Mouse (Mus musculus) frontal cortex, postnatal 10 days (tissue): ENCODE measurements around the gene Cplx3.
A peak's percentile ranks its signal among the peaks of the same experiment; 100 is the strongest.

Source experiments
- DNase-seq, 2 experiments: peaks; one replicate each; pipeline ENCODE4 v3.0.0; 2022; ENCODE audit warnings: low spot score in 2 of 2, mixed read lengths in 1 of 2

Cplx3 gene

DNA sequence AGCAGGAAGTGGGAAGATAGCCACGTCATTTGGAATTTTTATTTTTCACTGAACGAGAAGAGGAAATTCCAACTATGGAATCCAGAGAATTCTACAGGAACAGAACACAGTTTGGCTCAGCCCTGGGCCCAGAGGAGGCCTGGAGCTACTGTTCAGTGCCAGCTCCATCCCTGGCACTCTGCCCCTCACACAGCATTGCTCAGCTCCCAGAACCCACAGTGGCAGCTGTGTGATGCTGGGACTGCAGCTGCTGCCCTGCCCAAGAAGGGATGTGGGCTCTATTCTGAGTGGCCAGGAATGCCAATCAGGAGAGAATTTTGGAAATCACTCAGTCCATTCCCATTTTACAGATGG, 4.8 kb downstream of the Cplx3 start:
- no peak for DNase-seq

DNA sequence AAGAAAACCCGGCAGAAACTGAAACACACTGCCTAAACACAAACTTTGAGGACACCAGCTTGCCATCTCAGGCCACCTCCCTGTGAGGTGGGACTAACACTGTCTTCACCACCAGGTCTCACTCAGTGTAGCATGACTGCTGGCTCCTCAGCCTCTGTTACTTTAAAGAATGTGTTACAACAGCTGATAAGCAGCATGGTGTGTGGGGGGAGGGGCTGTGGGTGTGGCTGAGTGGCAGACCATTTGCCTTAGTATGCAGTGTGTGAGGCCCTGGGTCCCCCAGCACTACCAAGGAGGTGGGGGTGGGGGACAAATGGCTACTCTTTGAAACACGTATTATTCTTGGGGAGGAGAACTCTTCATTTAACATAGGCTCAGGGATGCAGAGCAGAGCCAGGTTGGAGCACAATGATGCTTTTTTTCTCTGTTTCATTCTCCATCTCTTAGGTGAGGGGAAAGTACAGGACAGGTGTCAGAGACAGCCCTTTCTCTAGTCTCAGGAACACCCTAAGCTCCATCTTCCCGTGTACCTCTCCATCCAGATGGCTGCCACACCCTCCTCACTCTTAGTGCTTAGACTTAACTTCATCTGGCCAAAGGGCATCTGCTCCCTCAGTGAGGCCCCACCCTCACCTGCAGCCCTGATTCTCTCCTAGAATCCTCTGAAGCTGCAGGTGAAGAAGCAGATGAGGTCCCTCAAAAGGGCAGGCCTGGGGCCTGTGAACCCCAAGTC, 5.3 kb downstream of the Cplx3 start:
- DNase-seq: no peak

GRCm38 (mm10) chr9:57598851-57599563, 7.1 kb downstream of the Cplx3 start:
- no peak for DNase-seq

DNA sequence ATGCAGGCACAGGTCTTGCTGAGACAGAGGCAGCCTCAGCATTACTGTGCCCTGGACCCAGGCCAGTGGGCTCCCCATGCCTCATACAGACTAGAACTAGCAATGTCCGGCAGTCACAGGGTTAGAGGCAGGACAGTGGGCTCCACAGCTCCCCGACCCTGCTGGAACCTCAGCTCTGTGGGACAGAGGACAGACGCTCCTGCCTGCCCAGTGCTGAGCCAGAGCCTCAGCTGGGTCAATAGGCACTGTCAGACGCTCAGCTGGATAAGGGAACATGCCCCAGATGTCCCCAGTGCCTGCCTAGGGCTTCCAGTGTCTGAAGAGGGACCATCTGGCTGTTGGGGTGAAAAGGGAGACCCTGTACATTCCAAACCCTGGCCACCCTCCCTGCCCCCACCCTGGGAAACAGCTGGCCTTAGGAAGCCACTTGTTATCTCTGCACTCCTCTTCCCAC, 8.1 kb downstream of the Cplx3 start:
- DNase-seq: no peak

DNA sequence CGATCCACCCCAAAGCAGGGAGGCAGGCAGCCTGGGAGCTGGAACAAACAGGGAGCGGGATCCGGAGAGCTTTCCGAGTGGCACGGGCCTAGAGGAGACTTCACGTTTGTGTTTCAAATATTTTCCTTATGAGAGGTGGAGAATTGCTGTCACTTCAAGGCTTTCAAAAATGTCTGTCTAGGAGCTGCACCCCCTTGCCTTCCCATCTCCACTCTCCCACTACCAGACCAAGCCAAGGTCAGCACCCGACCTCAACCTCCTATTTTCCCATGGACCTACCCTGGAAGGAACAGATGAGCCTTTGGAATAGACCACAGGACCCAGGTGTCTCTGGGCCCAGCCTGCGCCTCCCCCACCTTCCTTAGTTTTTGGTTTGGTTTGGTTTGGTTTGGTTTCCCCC, 8.8 kb downstream of the Cplx3 start:
- DNase-seq: no peak

GRCm38 (mm10) chr9:57594174-57594509, 11.9 kb downstream of the Cplx3 start:
- DNase-seq: no peak

DNA sequence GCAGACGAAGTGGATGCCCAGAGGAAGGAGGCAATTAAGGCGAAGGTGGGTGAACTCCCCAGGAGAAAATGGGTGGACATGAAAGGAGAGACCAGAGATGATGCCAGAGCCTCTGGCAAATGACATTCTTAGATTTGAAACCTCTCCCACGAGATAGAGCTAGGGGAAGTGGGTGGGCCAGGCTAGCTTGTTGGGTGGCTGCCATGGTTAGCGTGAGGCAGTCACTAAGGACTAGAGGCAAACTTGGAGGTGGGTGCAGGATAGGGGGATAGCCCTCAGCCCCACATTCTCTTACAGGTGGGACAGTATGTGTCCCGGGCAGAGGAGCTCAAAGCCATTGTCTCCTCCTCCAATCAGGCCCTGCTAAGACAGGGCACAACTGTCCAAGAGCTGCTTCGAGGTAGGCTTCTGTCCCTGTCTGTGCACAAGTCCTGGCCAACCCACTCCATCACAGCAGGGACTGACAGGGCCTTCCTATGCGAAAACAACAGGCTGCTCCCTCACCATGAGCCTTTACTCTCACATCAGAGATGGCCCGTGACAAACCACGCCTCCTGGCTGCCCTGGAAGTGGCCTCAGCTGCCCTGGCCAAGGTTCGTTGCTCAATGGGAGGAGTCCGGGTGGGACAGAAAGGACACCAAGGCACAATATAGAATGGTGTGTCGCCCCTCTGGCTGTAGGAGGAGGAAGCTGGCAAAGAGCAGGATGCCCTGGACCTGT, 12.5 kb downstream of the Cplx3 start:
- no peak for DNase-seq

- no peak for DNase-seq
Observed at GRCm38 (mm10) chr9:57590726-57591125, 15.4 kb downstream of the Cplx3 start.

DNA sequence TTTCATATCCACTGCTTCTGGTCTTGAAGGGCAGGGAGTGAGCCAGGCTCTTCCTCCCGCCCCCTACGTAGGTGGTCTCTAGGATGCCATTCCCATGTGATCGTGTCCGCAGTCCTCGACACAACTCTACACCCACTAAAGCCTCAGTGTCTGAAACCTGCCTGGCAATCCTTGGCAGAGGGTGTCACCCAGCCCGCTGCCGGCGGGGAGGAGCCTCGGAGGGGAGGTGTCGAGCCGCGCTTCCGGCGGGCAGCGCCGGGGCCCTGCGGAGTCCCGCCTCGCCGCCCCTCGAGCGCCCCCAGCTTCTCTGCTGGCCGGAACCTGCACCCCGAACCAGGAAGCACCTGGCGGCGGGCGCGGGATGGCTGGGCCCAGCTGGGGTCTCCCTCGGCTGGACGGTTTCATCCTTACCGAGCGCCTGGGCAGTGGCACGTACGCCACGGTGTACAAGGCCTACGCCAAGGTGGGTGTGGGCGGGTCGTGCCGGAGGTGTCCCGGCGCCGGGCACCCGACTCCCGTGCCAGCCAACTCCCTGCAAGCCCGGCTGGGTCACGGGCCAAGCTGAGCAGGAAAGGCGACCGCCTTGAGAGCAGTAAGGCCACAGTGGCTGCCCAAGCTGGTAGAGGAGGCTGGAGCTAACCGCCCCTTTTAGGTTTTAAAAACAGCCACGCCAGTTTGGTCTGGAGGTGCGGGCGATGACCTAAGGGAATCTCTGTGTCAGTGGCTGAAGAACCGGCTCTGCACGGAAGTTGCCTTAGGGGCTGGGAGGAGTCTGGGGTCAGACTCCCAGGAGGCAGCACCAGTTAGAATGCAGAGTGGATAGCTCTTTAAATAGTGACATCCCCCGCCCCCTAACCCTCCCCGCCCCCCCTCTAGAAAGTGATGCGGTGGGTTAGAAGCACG, 16.6 kb downstream of the Cplx3 start, which contains the start of gene Ulk3:
Ulk3 (plus strand) TSS at position 229 of the 903 bp plus-strand sequence.
- peak; percentile 62 to 74 for DNase-seq

GRCm38 (mm10) chr9:57584991-57585390, 21.1 kb downstream of the Cplx3 start:
- DNase-seq: no peak

DNA sequence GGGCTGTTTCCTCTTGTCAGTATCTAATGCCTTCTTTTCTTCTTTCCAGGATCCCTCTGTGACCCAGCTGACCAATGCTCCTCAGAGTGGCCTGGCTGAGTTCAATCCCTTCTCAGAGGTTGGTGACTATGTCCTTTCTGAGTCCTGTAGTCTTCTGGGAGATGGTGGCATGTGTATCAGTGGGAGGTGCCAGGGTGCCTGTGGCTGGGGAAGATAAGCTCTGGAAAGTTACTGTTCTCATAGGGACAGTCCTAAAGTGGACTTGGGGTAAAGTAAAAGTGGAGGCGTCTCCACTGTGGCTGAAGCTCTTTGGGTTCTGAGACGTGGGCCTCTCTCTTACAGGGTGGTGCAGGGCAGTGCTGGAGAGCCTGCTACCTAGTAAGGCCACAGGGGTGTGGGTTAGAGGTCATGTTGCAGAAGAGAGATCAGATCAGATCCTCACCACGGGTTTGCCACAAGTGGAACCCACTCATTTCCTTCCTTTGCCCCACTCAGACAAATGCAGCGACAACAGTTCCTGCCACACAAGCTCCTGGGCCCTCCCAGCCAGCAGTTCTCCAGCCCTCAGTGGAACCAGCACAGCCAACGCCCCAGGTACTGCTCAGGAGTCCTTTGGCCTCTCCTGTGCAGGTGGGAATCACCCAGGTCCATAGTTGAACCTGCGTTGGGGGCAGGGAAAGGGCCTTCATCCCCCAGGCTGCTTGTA, 28.8 kb downstream of the Cplx3 start:
- no peak for DNase-seq

GRCm38 (mm10) chr9:57575577-57575976, 30.5 kb downstream of the Cplx3 start:
- DNase-seq: no peak

- DNase-seq: no peak
Observed at GRCm38 (mm10) chr9:57574397-57574796, 31.7 kb downstream of the Cplx3 start.

GRCm38 (mm10) chr9:57568500-57568899, 37.6 kb downstream of the Cplx3 start:
- no peak for DNase-seq

- DNase-seq: no peak
Observed at GRCm38 (mm10) chr9:57566846-57567245, 39.2 kb downstream of the Cplx3 start.

DNA sequence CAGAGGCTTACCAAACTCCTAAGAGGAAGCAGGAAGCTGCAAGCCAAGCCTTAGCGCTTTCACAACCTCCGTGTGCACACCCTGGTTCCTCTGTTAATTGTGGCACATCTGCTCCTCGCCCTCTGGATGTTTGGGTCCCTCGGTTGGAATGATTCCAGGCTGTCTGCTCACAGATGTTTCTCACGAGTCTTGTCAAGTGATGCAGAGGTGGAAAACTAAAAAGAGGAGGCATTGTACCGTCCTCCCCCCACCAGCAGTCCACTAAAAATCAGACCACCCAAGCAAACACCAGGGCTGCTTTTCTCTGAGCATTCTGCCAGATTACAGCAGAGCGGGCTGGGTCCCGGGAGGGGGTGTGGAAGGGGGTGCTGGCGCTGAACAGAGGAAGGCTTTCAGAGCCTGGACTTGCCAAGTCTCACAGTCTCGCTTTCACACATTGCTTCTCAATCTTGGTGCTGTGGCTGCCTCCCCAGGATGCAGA, 40.3 kb downstream of the Cplx3 start:
- DNase-seq: peak; percentile 67 to 84

DNA sequence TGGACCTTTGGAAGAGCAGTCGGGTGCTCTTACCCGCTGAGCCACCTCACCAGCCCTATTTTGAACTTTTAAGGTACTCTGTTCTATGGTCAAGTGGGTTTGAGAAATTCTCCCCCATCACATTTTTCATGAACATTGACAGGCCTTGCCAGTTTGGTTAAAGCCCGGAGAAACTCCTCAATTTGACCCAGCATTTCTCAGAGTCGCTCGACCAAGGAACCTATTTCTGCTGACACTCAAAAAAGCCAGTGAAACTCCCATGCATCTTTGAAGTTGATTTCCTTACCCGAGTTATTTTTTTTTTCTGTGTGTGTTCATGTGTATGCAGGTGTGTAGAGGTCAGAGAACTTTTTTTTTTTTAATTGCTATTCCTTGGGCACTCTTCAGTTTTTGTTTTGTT, 41.5 kb downstream of the Cplx3 start:
- DNase-seq: no peak

GRCm38 (mm10) chr9:57562896-57563372, 43.1 kb downstream of the Cplx3 start:
- DNase-seq: no peak

- DNase-seq: no peak
Observed at GRCm38 (mm10) chr9:57561711-57562099, 44.4 kb downstream of the Cplx3 start.

GRCm38 (mm10) chr9:57560861-57561710, 45.0 kb downstream of the Cplx3 start, which contains the start of gene Scamp2:
Scamp2 (plus strand) TSS chr9:57560943.
- DNase-seq: peak; percentile 86 to 92
